Mouse (Mus musculus): ENCODE measurements around the gene Ifi206. TPM values are rescaled to one million over a fixed set of nuclear protein-coding genes. Genes with fewer than 3 reads are reported as not detected.

Ifi206 gene
- polyA plus RNA-seq, 1 experiment from 2014 or later, result 0.10 TPM

Other genes starting within 250 kb of the Ifi206 start
- gene Olfr418, start 225.0 kb downstream of the Ifi206 start, polyA plus RNA-seq (2015; fragmentation: Nextera tagmentation; extraction: Ambion mirVana), result not detected in 2 replicates
- not detected in 2 replicates for gene Mptx2, start 213.3 kb downstream of the Ifi206 start, polyA plus RNA-seq (2015; fragmentation: Nextera tagmentation; extraction: Ambion mirVana)
- 2.1 and 2.6 TPM in 2 replicates for gene Ackr1, start 157.3 kb downstream of the Ifi206 start, polyA plus RNA-seq (2015; fragmentation: Nextera tagmentation; extraction: Ambion mirVana)
- gene Aim2, start 140.2 kb downstream of the Ifi206 start, polyA plus RNA-seq (2015; fragmentation: Nextera tagmentation; extraction: Ambion mirVana), result 3.7 and 4.4 TPM in 2 replicates
- 2.2 and 2.4 TPM in 2 replicates for gene Cadm3, start 123.3 kb downstream of the Ifi206 start, polyA plus RNA-seq (2015; fragmentation: Nextera tagmentation; extraction: Ambion mirVana)
- gene Ifi214, start 44.9 kb upstream of the Ifi206 start, polyA plus RNA-seq (2015; fragmentation: Nextera tagmentation; extraction: Ambion mirVana), result not detected in 2 replicates
- gene Ifi213, start 108.2 kb upstream of the Ifi206 start, polyA plus RNA-seq (2015; fragmentation: Nextera tagmentation; extraction: Ambion mirVana), result 0.14 and 0.24 TPM in 2 replicates
- 0.39 and 0.52 TPM in 2 replicates for gene Ifi209, start 139.9 kb upstream of the Ifi206 start, polyA plus RNA-seq (2015; fragmentation: Nextera tagmentation; extraction: Ambion mirVana)
- 0.05 and 0.08 TPM in 2 replicates for gene Ifi208, start 182.6 kb upstream of the Ifi206 start, polyA plus RNA-seq (2015; fragmentation: Nextera tagmentation; extraction: Ambion mirVana)